Mouse (Mus musculus) large intestine, adult 2 months (tissue): ENCODE measurements around the gene Mindy1. TPM values are rescaled to one million over a fixed set of nuclear protein-coding genes. Genes with fewer than 3 reads are reported as not detected.
A peak's percentile ranks its signal among the peaks of the same experiment; 100 is the strongest.

Source experiments
- DNase-seq: peaks from one replicate; pipeline ENCODE4 v3.0.0-alpha.2; 2012; ENCODE audit warnings: low read depth, low spot score
- WGBS: fragments of 180-500 bp; shearing (Covaris S2); methylation state at CpG from one replicate; pipeline ENCODE4 v1.1.7; 2018; 5-methylcytosine and 5-hydroxymethylcytosine counted together
- polyA plus RNA-seq: library from polyadenylated mRNA; depleted of rRNA; stranded (reverse); fragments of >200 nt; gene quantifications from 2 replicates; pipeline ENCODE4 v1.2.3, GENCODE M21; 2012

The Mindy1 gene
- polyA plus RNA-seq, 1 experiment, result 71.9 TPM

DNA sequence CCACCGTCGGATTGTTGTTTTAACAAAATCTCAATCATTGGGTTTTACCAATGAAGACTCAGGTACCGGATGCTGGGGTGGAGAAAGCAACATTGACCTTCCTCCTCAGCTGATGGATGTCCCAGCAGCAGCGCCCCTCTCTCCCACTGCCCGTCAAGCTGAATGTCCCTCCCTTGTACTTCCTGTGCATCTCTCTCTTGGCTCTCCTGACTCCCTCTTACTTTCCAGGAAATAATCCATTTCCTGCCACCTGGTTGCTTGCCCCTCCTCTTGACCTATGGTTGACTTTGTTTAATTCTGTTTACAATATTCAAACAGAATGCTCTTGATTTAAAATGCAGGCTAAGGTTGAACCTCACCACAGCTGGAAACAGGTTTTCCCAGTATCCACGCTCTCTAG is 9.0 kb downstream of the Mindy1 start:
- WGBS, result 64% methylated on average over 6 of the region's 6 CpGs
- DNase-seq, result no peak

DNA sequence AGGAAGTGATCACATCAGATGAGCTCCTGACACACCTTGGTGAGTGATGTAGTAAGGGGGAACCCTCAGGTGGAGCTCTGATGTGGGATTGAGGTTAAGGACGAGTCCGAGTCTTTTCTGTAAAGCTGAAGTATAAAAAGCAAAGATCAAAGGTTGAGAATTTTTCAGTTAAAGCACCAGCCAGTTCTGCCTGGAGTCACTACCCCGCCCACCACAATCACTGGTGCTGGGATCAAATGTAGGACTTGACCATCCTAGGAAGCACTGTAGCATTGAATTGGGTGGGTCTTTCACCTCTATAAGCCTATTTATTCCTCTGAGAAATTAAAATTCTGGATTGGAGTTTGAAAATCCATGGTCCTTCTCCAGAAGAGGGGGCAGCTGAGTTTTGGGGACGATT is 9.9 kb downstream of the Mindy1 start:
- DNase-seq, result no peak
- 46% methylated on average over 4 of the region's 4 CpGs for WGBS

DNA sequence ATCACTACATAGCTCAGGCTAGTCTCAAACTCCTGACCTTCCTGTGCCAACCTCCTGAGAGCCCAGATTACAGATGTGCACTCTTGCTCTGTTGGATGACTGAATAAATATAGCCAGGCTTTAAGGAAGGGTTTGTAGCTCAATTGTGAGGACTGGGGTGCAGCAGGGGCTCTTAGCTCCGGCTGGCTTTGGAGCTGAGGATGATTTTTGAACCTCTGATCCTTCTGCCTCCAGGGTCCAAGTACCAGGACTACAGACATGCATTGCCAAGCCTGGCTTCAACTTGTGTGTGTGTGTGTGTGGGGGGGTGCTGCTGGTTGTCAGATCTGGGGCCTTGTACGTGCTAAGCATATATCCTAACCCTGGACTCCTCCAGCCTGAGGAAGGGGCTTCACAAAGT is 11.8 kb downstream of the Mindy1 start:
- DNase-seq, result no peak
- 89% methylated on average over 2 of the region's 2 CpGs for WGBS

DNA sequence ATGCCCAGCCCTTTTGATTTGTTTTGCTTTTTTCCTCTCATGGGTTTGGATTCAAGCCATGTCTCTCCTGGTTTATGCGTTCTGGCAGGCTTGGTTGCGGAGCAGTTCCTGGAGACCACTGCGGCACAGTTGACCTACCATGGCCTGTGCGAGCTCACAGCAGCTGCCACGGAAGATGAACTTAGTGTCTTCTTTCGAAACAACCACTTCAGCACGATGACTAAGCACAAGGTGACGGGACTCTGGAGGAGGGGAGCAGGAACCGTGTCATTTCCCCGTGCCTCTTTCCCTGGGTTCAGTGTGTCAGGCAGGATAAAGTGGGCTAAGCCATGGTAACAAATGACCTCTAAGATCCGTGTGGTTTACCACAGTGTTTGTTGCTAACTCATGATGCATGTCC is 12.4 kb downstream of the Mindy1 start:
- 48% methylated on average over 11 of the region's 11 CpGs for WGBS
- no peak for DNase-seq

DNA sequence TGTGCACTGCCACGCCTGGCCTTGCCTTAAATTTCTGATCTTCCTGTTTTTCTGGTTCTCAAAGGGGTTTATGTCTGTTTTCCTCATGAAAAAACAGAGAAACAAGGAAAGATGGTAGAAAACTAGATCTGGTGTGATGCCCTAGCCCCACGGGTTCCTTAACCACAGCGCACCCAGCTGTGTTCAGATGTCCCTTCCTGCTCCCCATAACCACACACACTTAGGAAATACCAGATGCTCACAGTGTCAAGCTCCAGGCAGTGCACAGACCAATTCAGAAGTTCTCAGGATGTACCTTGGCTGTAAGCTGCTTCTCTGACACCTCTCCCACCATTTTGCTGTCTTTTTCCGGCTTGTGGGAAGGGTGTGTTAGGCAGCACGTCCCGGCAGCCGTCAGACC is 13.2 kb downstream of the Mindy1 start:
- DNase-seq, result no peak
- 60% methylated on average over 7 of the region's 7 CpGs for WGBS

DNA sequence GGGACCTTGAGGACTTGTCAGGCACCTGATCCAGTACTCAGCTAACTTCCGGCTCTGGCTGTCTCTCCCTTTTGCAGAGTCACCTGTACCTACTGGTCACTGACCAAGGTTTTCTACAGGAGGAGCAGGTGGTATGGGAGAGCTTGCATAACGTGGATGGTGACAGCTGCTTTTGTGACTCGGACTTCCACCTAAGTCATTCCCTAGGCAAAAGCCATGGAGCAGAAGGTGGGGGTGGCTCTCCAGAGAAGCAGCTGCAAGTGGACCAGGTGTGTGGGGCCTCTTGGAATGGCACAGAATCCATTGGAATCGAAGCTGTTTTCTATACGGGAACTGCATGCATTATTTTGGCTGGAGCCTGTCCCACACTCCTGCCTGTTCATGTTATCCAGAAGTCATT is 13.6 kb downstream of the Mindy1 start:
- WGBS, result 70% methylated on average over 5 of the region's 5 CpGs
- DNase-seq, result no peak

DNA sequence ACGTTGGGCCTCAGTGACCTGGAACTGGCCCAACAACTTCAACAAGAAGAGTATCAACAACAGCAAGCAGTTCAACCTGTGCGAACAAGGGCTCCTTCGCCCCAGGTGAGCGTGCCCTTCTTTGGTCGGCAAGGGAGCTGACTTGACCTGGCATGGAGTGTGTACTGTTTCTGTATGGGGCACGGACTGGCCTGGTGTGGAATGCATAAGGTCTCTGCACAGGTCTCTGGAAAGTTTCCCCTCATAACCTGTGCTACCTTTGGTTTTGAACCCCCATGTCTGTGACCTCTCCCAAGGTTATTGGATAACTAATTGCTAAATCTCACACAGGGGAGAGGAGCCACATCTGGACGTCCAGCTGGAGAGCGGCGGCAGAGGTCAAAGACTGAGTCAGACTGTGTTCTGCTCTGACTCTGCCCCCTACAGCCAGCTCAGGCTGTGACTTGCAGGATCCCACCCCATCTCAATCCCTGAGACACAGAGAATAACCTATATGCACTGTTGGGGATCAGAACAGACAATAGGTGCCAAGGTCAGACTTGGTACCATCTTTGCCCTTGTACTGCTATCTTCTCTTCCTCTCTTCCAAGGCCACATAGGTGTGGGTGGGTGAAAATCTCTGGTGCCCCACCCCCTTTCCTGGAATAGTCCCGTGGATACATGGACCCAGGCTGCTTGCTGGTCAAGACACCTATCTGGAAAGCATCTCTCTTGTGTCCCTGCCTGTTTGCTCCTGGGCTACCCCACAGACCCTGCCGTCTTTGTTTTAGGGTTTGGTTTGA is 14.4 kb downstream of the Mindy1 start:
- WGBS, result 71% methylated on average over 11 of the region's 11 CpGs
- no peak for DNase-seq

DNA sequence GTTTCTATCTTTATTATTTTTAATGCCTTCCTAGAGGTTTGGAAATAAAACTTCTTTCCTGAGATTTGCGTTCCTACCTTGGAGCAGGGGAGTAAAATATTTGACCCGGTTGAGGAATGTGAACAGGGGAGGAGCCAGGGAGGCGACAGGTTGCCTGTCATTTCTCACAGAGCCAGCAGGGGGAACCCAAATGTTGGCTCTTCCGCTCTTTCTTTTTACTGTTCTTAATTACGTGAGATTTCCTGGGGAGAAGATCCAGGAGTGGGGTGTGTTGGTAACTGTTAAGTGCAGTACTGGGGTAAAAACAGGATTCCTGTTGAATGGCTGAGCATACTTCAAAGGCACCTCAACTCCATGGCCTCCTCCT is 14.9 kb downstream of the Mindy1 start:
- WGBS, result 9% methylated on average over 5 of the region's 5 CpGs
- no peak for DNase-seq

DNA sequence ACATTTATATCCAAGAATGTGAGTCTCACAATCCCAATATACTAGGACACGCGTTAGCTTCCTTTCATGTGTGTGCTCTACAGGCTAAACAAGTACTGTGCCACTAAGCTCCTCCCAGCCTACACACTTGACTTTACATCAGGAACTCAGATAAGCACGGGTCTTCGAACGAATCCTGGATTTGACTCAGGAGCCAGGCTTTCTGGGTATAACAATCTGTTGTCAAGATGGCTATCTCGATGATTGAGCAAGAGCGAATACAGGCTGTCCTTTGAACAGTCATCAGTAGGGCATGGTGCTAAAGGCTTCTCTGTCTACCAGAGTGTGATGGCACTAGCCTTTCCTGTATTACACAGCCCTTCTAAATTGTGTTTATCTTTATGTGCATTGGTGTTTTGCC is 16.9 kb downstream of the Mindy1 start:
- no peak for DNase-seq

DNA sequence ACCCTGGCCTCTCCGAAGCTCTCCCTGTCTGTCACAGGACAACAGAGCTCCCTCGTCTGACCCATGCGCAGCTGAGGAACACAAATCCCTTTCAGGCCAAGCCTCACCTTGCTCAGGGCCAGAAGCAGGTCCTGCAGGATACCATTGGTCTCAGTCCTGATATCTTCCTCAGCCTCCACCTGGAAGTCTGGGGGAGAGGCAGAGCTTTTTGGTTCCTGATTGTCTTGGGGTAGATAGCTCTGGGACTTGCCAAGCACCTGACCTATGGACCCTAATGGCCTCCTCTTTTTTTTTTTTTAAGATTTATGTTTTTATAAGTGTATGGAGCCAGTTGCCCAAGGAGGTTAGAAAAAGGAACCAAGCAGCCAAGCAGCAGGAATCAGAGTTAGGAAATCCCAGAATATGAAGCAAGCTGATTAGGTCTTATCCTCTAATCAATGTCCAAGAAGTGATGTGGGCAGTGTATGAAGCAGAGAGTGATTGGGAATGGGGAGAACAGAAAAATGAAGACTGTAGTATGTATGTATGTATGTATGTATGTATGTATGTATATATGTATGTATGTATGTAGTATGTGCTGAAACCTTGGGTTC is 20.2 kb downstream of the Mindy1 start:
- no peak for DNase-seq
- 42% methylated on average over 3 of the region's 3 CpGs for WGBS

More for the DNA sequence above, 16.9 kb downstream of the Mindy1 start:
- 60% methylated on average over 7 of the region's 7 CpGs for WGBS

DNA sequence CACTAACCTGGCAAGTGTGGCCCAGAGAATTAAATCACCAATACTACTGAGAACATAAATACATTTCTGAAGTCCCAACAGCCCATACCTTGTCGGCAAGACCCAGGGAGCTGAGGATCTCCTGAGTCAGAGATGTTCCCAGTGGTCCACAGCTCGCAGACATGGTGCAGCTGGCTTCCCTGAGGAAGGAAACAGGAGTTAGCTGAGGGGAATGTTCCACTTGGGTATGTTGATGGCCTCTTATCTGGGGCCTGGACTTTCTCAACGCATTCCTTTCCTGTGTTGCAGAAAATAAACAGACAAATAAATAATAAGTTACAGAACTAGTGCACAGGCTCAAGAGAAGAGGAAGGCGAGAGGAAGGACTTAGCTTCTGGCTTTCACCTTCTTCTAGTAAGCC is 25.1 kb downstream of the Mindy1 start:
- WGBS, result 73% methylated on average over 4 of the region's 4 CpGs
- DNase-seq, result no peak

DNA sequence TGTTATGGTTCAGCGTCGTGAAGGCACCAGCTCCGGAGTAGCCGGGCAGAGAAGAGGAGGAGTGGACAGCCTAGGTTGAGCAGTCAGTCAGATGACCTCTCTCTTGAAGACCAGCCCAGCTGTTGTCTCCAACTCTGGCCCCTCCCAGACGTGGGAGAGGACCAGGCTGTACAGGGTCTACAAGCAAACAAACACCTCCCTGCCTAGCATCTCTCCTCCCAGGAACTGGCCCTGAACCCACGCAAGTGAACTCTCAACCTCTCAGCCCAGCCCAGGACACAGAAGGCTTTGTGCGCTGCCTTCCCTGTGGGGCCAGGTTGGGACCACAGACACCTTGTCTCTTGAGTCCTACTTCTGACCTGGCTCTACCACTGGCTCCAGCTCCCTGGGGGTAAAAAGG is 26.0 kb downstream of the Mindy1 start, which contains the start of gene Anxa9:
Gene Anxa9 (minus strand): TSS at position 77 of the 400 bp plus-strand sequence.
- DNase-seq, result no peak
- WGBS, result 59% methylated on average over 7 of the region's 7 CpGs

DNA sequence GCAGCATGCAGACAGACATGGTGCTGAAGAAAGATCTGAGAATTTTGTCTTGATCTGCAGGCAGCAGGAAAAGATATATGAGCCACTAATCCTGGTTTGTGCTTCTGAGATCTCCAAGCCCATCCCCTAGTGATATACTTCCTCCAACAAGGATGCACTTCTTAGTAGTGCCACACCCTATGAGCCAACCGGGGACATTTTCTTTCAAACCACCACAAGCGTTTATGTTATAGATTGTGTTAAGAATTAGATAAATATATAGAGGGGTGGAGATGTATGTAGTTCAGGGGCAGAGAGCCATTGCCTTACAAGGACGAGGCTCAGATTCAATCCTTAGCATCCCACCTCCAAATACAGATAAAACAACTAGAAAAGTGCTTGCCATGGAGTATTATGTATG is 29.4 kb downstream of the Mindy1 start:
- 38% methylated on average over 3 of the region's 3 CpGs for WGBS
- DNase-seq, result no peak

DNA sequence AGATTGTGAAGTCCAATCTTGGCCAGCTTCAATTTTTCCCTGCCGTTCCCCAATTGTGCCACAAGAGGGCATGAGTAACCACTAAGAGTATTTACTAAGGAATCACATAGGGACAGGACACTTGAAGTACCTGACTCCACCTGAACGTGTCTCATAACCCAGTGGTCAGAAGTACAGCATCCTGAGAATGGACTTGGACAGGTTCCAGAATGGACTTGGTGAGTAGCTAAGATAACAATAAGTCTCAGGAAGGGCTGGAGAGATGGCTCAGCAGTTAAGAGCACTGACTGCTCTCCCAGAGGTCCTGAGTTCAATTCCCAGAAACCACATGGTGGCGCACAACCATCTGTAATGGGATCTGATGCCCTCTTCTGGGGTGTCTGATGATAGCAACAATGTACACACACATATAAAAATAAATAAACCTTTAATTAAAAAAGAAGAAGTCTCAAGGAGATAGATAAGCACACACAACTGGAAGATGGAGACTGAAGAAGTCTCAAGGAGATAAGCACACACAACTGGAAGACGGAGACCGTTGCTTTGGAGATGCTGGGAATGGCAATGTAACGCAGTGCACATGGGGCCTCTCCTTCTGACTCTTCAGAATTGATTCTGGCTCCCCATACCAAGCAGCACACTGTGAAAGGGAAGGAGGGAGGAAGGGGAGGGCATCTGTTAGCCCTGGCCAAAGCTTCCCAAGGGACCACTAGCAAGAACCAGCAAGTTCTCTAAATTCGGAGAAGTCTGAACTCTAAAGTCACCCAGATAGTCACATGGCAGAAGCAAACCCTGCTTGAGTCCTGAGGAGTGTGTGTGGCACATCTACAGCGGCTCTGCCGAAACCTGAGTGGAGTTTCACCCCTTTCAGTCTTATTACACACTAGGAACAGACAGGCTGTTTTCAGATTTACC is 30.1 kb downstream of the Mindy1 start:
- 65% methylated on average over 9 of the region's 9 CpGs for WGBS
- DNase-seq, result no peak

DNA sequence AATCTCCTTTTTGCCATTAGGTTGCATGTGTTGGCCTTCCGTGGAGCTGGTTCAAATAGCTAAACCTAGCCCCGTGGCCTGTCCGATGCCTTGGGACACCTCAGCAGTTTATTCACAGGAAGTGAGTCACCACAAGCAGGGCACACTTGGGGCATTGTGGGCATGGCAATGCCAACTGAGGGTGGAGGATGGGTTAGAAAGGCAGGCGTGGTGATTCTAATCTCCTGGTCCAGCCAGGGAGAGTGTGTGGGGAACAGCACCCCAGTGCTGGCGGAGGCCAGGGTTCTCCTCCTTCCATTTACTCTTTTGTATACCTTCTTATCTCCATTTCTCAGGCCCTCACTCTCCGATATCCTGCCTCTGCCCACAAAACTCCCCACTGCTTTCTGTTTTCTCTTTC is 31.5 kb downstream of the Mindy1 start:
- 57% methylated on average over 6 of the region's 6 CpGs for WGBS

DNA sequence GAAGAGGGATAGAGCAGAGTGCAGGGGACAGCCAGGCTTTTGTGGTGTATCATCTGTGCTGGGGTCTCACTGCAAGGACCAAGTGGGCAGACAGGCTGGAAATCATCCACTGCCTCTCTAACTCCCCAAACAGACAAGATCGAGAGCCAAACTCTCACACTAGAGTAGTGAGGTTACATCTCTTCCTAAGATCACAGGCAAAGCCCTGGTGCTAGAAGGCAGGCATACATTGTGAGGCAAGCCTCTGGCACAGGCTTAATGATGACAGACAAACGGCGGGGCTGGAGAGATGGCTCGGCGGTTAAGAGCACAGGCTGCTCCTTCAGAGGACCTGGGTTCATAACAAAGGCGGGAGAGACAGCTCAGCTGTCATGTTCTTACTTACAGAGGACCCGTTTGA is 32.3 kb downstream of the Mindy1 start:
- DNase-seq, result no peak
- WGBS, result 82% methylated on average over 7 of the region's 7 CpGs

More for the DNA sequence above, 31.5 kb downstream of the Mindy1 start:
- no peak for DNase-seq

DNA sequence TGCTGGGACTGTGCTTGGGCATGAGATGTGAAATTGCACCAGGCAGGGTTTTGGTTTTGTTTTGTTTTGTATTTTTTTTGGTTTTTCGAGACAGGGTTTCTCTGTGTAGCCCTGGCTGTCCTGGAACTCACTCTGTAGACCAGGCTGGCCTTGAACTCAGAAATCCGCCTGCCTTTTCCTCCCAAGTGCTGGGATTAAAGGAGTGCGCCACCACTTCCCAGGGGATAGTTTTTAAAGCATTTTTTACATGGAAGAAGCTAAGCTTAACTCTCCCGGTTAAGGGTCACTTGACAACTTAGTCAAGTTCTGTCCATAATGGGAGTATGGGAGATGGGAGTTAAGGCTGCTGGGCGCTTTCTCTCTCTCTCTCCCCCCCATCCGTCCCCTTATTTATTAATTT is 32.9 kb downstream of the Mindy1 start:
- WGBS, result 89% methylated on average over 6 of the region's 6 CpGs
- DNase-seq, result no peak

DNA sequence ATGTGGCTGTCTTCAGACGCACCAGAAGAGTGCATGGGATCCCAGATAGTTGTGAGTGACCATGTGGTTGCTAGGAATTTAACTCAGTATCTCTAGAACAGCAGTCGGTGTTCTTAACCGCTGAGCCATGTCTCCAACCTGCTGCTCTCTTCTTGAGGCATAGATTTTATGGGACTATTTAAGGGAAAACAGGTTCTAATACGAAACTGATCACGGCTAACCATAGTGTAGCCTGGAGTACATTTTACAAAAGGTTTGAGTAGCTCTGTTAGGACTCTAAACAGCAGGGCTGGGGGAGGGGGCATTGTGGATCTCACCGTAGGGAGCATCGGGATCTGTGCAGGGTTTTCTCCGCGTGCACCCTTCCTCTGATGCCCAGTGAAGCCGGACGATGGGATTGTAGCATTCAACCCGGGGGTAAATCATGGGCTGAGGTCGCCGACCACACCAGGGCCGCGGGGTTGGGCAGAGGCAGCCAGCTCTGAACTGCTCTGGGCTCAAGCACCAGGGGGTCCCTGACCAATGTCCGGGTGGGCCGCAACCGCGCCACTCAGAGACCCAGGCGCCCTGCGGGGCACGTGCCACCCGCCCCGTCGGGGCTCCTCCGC is 33.4 kb downstream of the Mindy1 start, which contains the start of gene Cers2:
Gene Cers2 (plus strand): TSS at position 306 of the 608 bp plus-strand sequence.
- WGBS, result 11% methylated on average over 27 of the region's 27 CpGs
- DNase-seq, result no peak

DNA sequence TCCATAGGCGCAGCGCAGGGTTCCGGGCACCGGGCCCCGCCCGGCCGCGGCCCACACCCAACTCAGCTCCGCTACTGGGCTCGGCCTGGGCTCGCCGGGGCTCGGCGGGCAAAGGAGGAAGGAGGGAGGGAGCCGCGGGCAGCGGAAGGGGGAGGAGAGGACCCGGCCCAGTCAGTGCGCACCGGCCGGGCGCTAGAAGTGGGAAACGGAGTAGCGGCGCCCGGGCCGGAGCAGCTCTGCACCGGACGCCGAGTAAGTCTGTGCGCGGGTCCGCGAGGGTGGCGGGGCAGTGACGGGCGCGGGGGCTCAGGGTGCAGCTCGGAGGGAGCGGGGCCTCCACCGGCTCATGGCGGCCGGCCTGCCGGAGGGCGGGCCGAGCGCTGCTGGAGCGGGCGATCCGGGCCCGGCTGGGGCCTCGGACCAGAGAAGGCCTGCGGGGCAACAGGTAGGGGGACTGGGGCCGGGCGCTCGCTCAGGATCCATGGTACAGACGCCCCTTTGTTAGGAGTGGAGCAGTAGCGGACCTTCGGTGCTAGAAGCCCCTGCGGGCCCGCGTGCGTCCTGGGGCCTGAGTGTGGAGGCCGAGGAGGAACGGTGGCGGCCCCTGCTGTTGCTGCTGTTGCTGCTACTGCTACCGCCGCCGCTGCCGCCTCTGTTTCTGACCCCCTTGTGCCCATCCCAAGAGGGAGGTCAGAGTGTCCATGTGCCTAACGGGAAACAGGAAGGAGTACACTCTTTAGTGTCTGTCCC is 34.1 kb downstream of the Mindy1 start:
- under 1% methylated on average over 71 of the region's 71 CpGs for WGBS
- DNase-seq, result peak; percentile 69
